Mouse (Mus musculus): ENCODE results near the gene Tob1. TPM values are rescaled to one million over a fixed set of nuclear protein-coding genes. Genes with fewer than 3 reads are reported as not detected.

The Tob1 gene
- polyA plus RNA-seq, 1 experiment from 2014 or later: 35.6 TPM

GRCm38 (mm10) chr11:94242760-94243421 is 31.6 kb downstream of the Tob1 start:
- Histone ChIP-seq H3K4me3 (ENCODE audit: low read depth, low read length) (peak overlapping the region; percentile 19), H3K4me2 (ENCODE audit: low read depth) (peak overlapping the region; percentile 54), H3K9me3 (ENCODE audit: control insufficient read depth, low read length) (no peaks in the 10 kb centered on the region), H3K36me3 (ENCODE audit: control insufficient read depth, insufficient read depth, low read length) (no peaks in the 10 kb centered on the region), H3K9ac (ENCODE audit: low read length) (peak overlapping the region; percentile 44), H3K27ac (ENCODE audit: low read depth, low read length) (0 out of 2 replicates have a peak overlapping the region, but pooled peaks have one; percentile 27), H3K27me3 (ENCODE audit: control insufficient read depth, insufficient read depth, low read length) (0 out of 2 replicates have a peak, but pooled peaks cover 3% of the 10 kb centered on the region), H3K4me1 (ENCODE audit: control insufficient read depth, insufficient read depth, low read length) (peaks cover 23% of the 10 kb centered on the region)
- DNase-seq (ENCODE audit: low spot score): peak; percentile 71
- ATAC-seq (ENCODE audit: insufficient read depth, low FRiP score, low TSS enrichment): peak; percentile 45; the same call in 1 of the 2 replicates
- WGBS: 2% methylated on average over 29 of the region's 29 CpGs

GRCm38 (mm10) chr11:94243422-94244180 is 32.3 kb downstream of the Tob1 start:
- 38% methylated on average over 15 of the region's 15 CpGs for WGBS
- DNase-seq (ENCODE audit: low spot score) (no peak), ATAC-seq (ENCODE audit: insufficient read depth, low FRiP score, low TSS enrichment) (no peak)
- H3K27me3 ChIP-seq (ENCODE audit: control insufficient read depth, insufficient read depth, low read length): 0 out of 2 replicates have a peak, but pooled peaks cover 3% of the 10 kb centered on the region
- no peak overlapping the region for H3K4me3 ChIP-seq (ENCODE audit: low read depth, low read length)
- no peaks in the 10 kb centered on the region for H3K9me3 ChIP-seq (ENCODE audit: control insufficient read depth, low read length)
- peaks cover 23% of the 10 kb centered on the region for H3K4me1 ChIP-seq (ENCODE audit: control insufficient read depth, insufficient read depth, low read length)
- no peak overlapping the region for H3K9ac ChIP-seq (ENCODE audit: low read length)
- H3K4me2 ChIP-seq (ENCODE audit: low read depth): peak overlapping the region; percentile 54
- no peaks in the 10 kb centered on the region for H3K36me3 ChIP-seq (ENCODE audit: control insufficient read depth, insufficient read depth, low read length)
- no peak overlapping the region for H3K27ac ChIP-seq (ENCODE audit: low read depth, low read length)

- no peak for DNase-seq (ENCODE audit: low spot score)
- Histone ChIP-seq H3K4me3 (ENCODE audit: low read depth, low read length) (no peak overlapping the region), H3K27me3 (ENCODE audit: control insufficient read depth, insufficient read depth, low read length) (0 out of 2 replicates have a peak, but pooled peaks cover 3% of the 10 kb centered on the region), H3K27ac (ENCODE audit: low read depth, low read length) (no peak overlapping the region), H3K36me3 (ENCODE audit: control insufficient read depth, insufficient read depth, low read length) (no peaks in the 10 kb centered on the region), H3K9me3 (ENCODE audit: control insufficient read depth, low read length) (no peaks in the 10 kb centered on the region), H3K9ac (ENCODE audit: low read length) (no peak overlapping the region), H3K4me1 (ENCODE audit: control insufficient read depth, insufficient read depth, low read length) (peaks cover 23% of the 10 kb centered on the region), H3K4me2 (ENCODE audit: low read depth) (no peak overlapping the region)
- WGBS: 78% methylated on average over 9 of the region's 9 CpGs
- ATAC-seq (ENCODE audit: insufficient read depth, low FRiP score, low TSS enrichment): no peak
These were observed 33.1 kb downstream of the Tob1 start for GRCm38 (mm10) chr11:94244385-94244784.

GRCm38 (mm10) chr11:94245955-94246788 is 34.9 kb downstream of the Tob1 start, which contains the start of gene Wfikkn2:
Gene Wfikkn2 (minus strand): TSS chr11:94246005.
- Histone ChIP-seq H3K27ac (ENCODE audit: low read depth, low read length) (peak within 1 kb of the TSS; percentile 44), H3K4me3 (ENCODE audit: low read depth, low read length) (no peak within 1 kb of the TSS), H3K27me3 (ENCODE audit: control insufficient read depth, insufficient read depth, low read length) (0 out of 2 replicates have a peak, but pooled peaks cover 3% of the 10 kb centered on the region), H3K4me2 (ENCODE audit: low read depth) (no peak within 1 kb of the TSS), H3K9me3 (ENCODE audit: control insufficient read depth, low read length) (no peaks in the 10 kb centered on the region), H3K4me1 (ENCODE audit: control insufficient read depth, insufficient read depth, low read length) (peaks cover 20% of the 10 kb centered on the region), H3K9ac (ENCODE audit: low read length) (no peak within 1 kb of the TSS), H3K36me3 (ENCODE audit: control insufficient read depth, insufficient read depth, low read length) (no peaks in the 10 kb centered on the region)
- ATAC-seq (ENCODE audit: insufficient read depth, low FRiP score, low TSS enrichment) (peak; percentile 60), DNase-seq (ENCODE audit: low spot score) (peak; percentile 67)
- 47% methylated on average over 16 of the region's 17 CpGs for WGBS

- Histone ChIP-seq H3K4me2 (ENCODE audit: low read depth) (no peak overlapping the region), H3K27ac (ENCODE audit: low read depth, low read length) (peak overlapping the region; percentile 44), H3K36me3 (ENCODE audit: control insufficient read depth, insufficient read depth, low read length) (no peaks in the 10 kb centered on the region), H3K9ac (ENCODE audit: low read length) (no peak overlapping the region), H3K4me3 (ENCODE audit: low read depth, low read length) (no peak overlapping the region), H3K4me1 (ENCODE audit: control insufficient read depth, insufficient read depth, low read length) (peaks cover 20% of the 10 kb centered on the region), H3K9me3 (ENCODE audit: control insufficient read depth, low read length) (no peaks in the 10 kb centered on the region), H3K27me3 (ENCODE audit: control insufficient read depth, insufficient read depth, low read length) (0 out of 2 replicates have a peak, but pooled peaks cover 3% of the 10 kb centered on the region)
- ATAC-seq (ENCODE audit: insufficient read depth, low FRiP score, low TSS enrichment) (no peak), DNase-seq (ENCODE audit: low spot score) (peak; percentile 39)
- WGBS: 66% methylated on average over 8 of the region's 8 CpGs
These were observed 35.5 kb downstream of the Tob1 start for GRCm38 (mm10) chr11:94246789-94247061.

- H3K27ac ChIP-seq (ENCODE audit: low read depth, low read length): no peak overlapping the region
- no peaks in the 10 kb centered on the region for H3K36me3 ChIP-seq (ENCODE audit: control insufficient read depth, insufficient read depth, low read length)
- ATAC-seq (ENCODE audit: insufficient read depth, low FRiP score, low TSS enrichment) (no peak), DNase-seq (ENCODE audit: low spot score) (no peak)
- no peaks in the 10 kb centered on the region for H3K4me1 ChIP-seq (ENCODE audit: control insufficient read depth, insufficient read depth, low read length)
- WGBS: 83% methylated on average over 9 of the region's 9 CpGs
- H3K9me3 ChIP-seq (ENCODE audit: control insufficient read depth, low read length): no peaks in the 10 kb centered on the region
- no peak overlapping the region for H3K4me2 ChIP-seq (ENCODE audit: low read depth)
- no peaks in the 10 kb centered on the region for H3K27me3 ChIP-seq (ENCODE audit: control insufficient read depth, insufficient read depth, low read length)
- H3K9ac ChIP-seq (ENCODE audit: low read length): no peak overlapping the region
- no peak overlapping the region for H3K4me3 ChIP-seq (ENCODE audit: low read depth, low read length)
These were observed 41.9 kb downstream of the Tob1 start for GRCm38 (mm10) chr11:94253156-94253555.

- whole genome bisulfite sequencing: 93% methylated on average over 10 of the region's 10 CpGs
- H3K36me3 ChIP-seq (ENCODE audit: control insufficient read depth, insufficient read depth, low read length): no peaks in the 10 kb centered on the region
- H3K9ac ChIP-seq (ENCODE audit: low read length): no peak overlapping the region
- no peaks in the 10 kb centered on the region for H3K4me1 ChIP-seq (ENCODE audit: control insufficient read depth, insufficient read depth, low read length)
- no peak for DNase-seq (ENCODE audit: low spot score)
- H3K27ac ChIP-seq (ENCODE audit: low read depth, low read length): no peak overlapping the region
- no peak overlapping the region for H3K4me2 ChIP-seq (ENCODE audit: low read depth)
- ATAC-seq (ENCODE audit: insufficient read depth, low FRiP score, low TSS enrichment): no peak
- no peak overlapping the region for H3K4me3 ChIP-seq (ENCODE audit: low read depth, low read length)
- H3K9me3 ChIP-seq (ENCODE audit: control insufficient read depth, low read length): no peaks in the 10 kb centered on the region
- H3K27me3 ChIP-seq (ENCODE audit: control insufficient read depth, insufficient read depth, low read length): no peaks in the 10 kb centered on the region
These were observed 42.4 kb downstream of the Tob1 start for GRCm38 (mm10) chr11:94253691-94254090.

GRCm38 (mm10) chr11:94255733-94256132 is 44.5 kb downstream of the Tob1 start:
- no peak overlapping the region for H3K27ac ChIP-seq (ENCODE audit: low read depth, low read length)
- no peaks in the 10 kb centered on the region for H3K9me3 ChIP-seq (ENCODE audit: control insufficient read depth, low read length)
- H3K4me2 ChIP-seq (ENCODE audit: low read depth): no peak overlapping the region
- WGBS: 78% methylated on average over 5 of the region's 5 CpGs
- H3K4me3 ChIP-seq (ENCODE audit: low read depth, low read length): no peak overlapping the region
- no peak overlapping the region for H3K9ac ChIP-seq (ENCODE audit: low read length)
- no peaks in the 10 kb centered on the region for H3K36me3 ChIP-seq (ENCODE audit: control insufficient read depth, insufficient read depth, low read length)
- no peaks in the 10 kb centered on the region for H3K4me1 ChIP-seq (ENCODE audit: control insufficient read depth, insufficient read depth, low read length)
- H3K27me3 ChIP-seq (ENCODE audit: control insufficient read depth, insufficient read depth, low read length): no peaks in the 10 kb centered on the region
- ATAC-seq (ENCODE audit: insufficient read depth, low FRiP score, low TSS enrichment) (no peak), DNase-seq (ENCODE audit: low spot score) (no peak)

All from neural tube, embryonic 11.5 days (tissue).